Mouse (Mus musculus): ENCODE data around the gene Atp5j. TPM values are rescaled to one million over a fixed set of nuclear protein-coding genes. Genes with fewer than 3 reads are reported as not detected.

Atp5j gene
- polyA plus RNA-seq, 1 experiment from 2014 or later = 1,970 TPM

- peak overlapping the region; percentile 99 for H3K9ac ChIP-seq
- peak overlapping the region; percentile 99 for H3K27ac ChIP-seq
- no peaks in the 10 kb centered on the region for H3K9me3 ChIP-seq (replicated peaks)
- H3K4me1 ChIP-seq (replicated peaks) = peaks cover 33% of the 10 kb centered on the region
- ATAC-seq (replicated peaks; ENCODE audit: insufficient number of reproducible peaks, insufficient read depth, low FRiP score, low read depth) = no peak
- peaks cover 20% of the 10 kb centered on the region for H3K36me3 ChIP-seq
- H3K4me2 ChIP-seq = peak overlapping the region; percentile 76
- H3K4me3 ChIP-seq = peak overlapping the region; percentile 99
- no peaks in the 10 kb centered on the region for H3K27me3 ChIP-seq
- 4% methylated on average over 27 of the region's 29 CpGs for WGBS
Measured at GRCm38 (mm10) chr16:84835823-84836743, 658 bp upstream of the Atp5j start.

GRCm38 (mm10) chr16:84834745-84835440 lies 532 bp downstream of the Atp5j start, which contains the start of gene Gabpa:
Gene Gabpa, plus strand, starts transcription at chr16:84834925.
- Histone ChIP-seq H3K4me2 (peak within 1 kb of the TSS; percentile 76), H3K36me3 (peaks cover 28% of the 10 kb centered on the region), H3K4me1 (replicated peaks) (peaks cover 33% of the 10 kb centered on the region), H3K4me3 (peak within 1 kb of the TSS; percentile 99), H3K9ac (peak within 1 kb of the TSS; percentile 99), H3K9me3 (replicated peaks) (no peaks in the 10 kb centered on the region), H3K27ac (peak within 1 kb of the TSS; percentile 99), H3K27me3 (no peaks in the 10 kb centered on the region)
- peak; percentile 93 for ATAC-seq (replicated peaks; ENCODE audit: insufficient number of reproducible peaks, insufficient read depth, low FRiP score, low read depth)
- under 1% methylated on average over 52 of the region's 52 CpGs for WGBS

GRCm38 (mm10) chr16:84834344-84834743 lies 1.1 kb downstream of the Atp5j start:
- Histone ChIP-seq H3K36me3 (peaks cover 31% of the 10 kb centered on the region), H3K27ac (peak overlapping the region; percentile 99), H3K27me3 (no peaks in the 10 kb centered on the region), H3K4me2 (peak overlapping the region; percentile 76), H3K9me3 (replicated peaks) (no peaks in the 10 kb centered on the region), H3K9ac (peak overlapping the region; percentile 99), H3K4me1 (replicated peaks) (peaks cover 33% of the 10 kb centered on the region), H3K4me3 (peak overlapping the region; percentile 99)
- ATAC-seq (replicated peaks; ENCODE audit: insufficient number of reproducible peaks, insufficient read depth, low FRiP score, low read depth) = peak; percentile 25
- under 1% methylated on average over 22 of the region's 22 CpGs for WGBS

GRCm38 (mm10) chr16:84832736-84833135 lies 2.7 kb downstream of the Atp5j start:
- Histone ChIP-seq H3K9me3 (replicated peaks) (no peaks in the 10 kb centered on the region), H3K27ac (no peak overlapping the region), H3K4me1 (replicated peaks) (peaks cover 33% of the 10 kb centered on the region), H3K36me3 (peaks cover 43% of the 10 kb centered on the region), H3K4me3 (0 out of 2 replicates have a peak overlapping the region, but pooled peaks have one; percentile 99), H3K27me3 (no peaks in the 10 kb centered on the region), H3K9ac (no peak overlapping the region), H3K4me2 (peak overlapping the region; percentile 76)
- no peak for ATAC-seq (replicated peaks; ENCODE audit: insufficient number of reproducible peaks, insufficient read depth, low FRiP score, low read depth)
- WGBS = 91% methylated on average over 5 of the region's 5 CpGs

GRCm38 (mm10) chr16:84831696-84832095 lies 3.7 kb downstream of the Atp5j start:
- WGBS = 86% methylated on average over 5 of the region's 5 CpGs
- Histone ChIP-seq H3K36me3 (peaks cover 53% of the 10 kb centered on the region), H3K9me3 (replicated peaks) (no peaks in the 10 kb centered on the region), H3K4me2 (no peak overlapping the region), H3K4me3 (no peak overlapping the region), H3K27me3 (no peaks in the 10 kb centered on the region), H3K27ac (0 out of 2 replicates have a peak overlapping the region, but pooled peaks have one; percentile 27), H3K9ac (no peak overlapping the region), H3K4me1 (replicated peaks) (peaks cover 24% of the 10 kb centered on the region)
- no peak for ATAC-seq (replicated peaks; ENCODE audit: insufficient number of reproducible peaks, insufficient read depth, low FRiP score, low read depth)

GRCm38 (mm10) chr16:84825009-84825408 lies 10.4 kb downstream of the Atp5j start:
- Histone ChIP-seq H3K27me3 (no peaks in the 10 kb centered on the region), H3K9ac (no peak overlapping the region), H3K27ac (peak overlapping the region; percentile 42; the same call in 1 of the 2 replicates), H3K4me2 (no peak overlapping the region), H3K4me3 (no peak overlapping the region), H3K4me1 (replicated peaks) (peaks cover 6% of the 10 kb centered on the region; the same call in 1 of the 2 replicates), H3K36me3 (peaks cover 67% of the 10 kb centered on the region), H3K9me3 (replicated peaks) (no peaks in the 10 kb centered on the region)
- ATAC-seq (replicated peaks; ENCODE audit: insufficient number of reproducible peaks, insufficient read depth, low FRiP score, low read depth) = peak; percentile 39; the same call in 1 of the 2 replicates
- WGBS = 69% methylated on average over 6 of the region's 6 CpGs

DNA sequence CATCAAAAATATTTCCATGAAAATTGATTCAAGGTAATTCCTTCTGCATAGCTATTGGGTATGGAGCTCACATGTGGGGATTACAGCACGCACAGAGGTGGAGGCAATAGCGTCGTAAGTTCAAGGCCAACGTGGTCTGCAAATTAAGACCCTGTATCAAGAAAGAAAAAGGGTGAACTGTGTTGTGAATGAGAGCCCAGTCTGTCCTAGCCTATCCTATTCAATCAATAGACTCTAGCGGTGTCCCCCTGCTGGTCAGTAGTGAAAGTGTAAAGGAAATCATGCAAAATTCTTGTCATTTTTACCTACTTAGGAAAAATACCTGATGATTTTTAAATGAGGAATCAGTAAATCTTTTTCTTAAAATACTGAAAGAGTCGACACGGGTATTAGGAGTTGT lies 18.0 kb downstream of the Atp5j start:
- Histone ChIP-seq H3K9me3 (replicated peaks) (no peaks in the 10 kb centered on the region), H3K27ac (no peak overlapping the region), H3K4me3 (no peak overlapping the region), H3K27me3 (no peaks in the 10 kb centered on the region), H3K36me3 (no peaks in the 10 kb centered on the region), H3K9ac (no peak overlapping the region), H3K4me1 (replicated peaks) (no peaks in the 10 kb centered on the region), H3K4me2 (no peak overlapping the region)
- 33% methylated on average over 7 of the region's 7 CpGs for WGBS
- ATAC-seq (replicated peaks; ENCODE audit: insufficient number of reproducible peaks, insufficient read depth, low FRiP score, low read depth) = no peak

DNA sequence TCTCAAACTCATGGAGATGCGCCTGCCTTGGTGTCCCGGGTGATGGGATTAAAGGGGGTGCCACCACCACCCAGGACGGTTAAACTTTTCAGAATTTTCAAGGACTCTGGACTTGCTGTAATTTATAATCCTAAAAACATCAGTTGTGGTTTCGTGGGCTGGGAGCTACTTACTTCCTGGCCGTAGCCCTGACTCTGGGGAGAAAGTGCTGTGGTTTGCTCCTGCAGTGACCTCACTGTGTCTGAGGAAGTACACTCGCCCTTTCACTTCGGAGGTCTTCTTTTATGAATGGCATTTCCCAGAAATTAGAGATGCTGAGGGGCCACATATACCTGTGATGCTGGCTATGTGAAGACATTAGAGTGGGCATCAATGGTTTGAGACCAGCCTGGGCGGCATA lies 20.9 kb downstream of the Atp5j start:
- no peak overlapping the region for H3K4me3 ChIP-seq
- H3K4me2 ChIP-seq = no peak overlapping the region
- ATAC-seq (replicated peaks; ENCODE audit: insufficient number of reproducible peaks, insufficient read depth, low FRiP score, low read depth) = no peak
- 70% methylated on average over 8 of the region's 8 CpGs for WGBS
- no peaks in the 10 kb centered on the region for H3K9me3 ChIP-seq (replicated peaks)
- H3K27me3 ChIP-seq = no peaks in the 10 kb centered on the region
- no peak overlapping the region for H3K27ac ChIP-seq
- H3K9ac ChIP-seq = no peak overlapping the region
- no peaks in the 10 kb centered on the region for H3K4me1 ChIP-seq (replicated peaks)
- H3K36me3 ChIP-seq = no peaks in the 10 kb centered on the region

- Histone ChIP-seq H3K36me3 (no peaks in the 10 kb centered on the region), H3K9ac (no peak overlapping the region), H3K4me3 (no peak overlapping the region), H3K27ac (no peak overlapping the region), H3K27me3 (no peaks in the 10 kb centered on the region), H3K4me1 (replicated peaks) (no peaks in the 10 kb centered on the region), H3K4me2 (no peak overlapping the region), H3K9me3 (replicated peaks) (no peaks in the 10 kb centered on the region)
- ATAC-seq (replicated peaks; ENCODE audit: insufficient number of reproducible peaks, insufficient read depth, low FRiP score, low read depth) = no peak
- 76% methylated on average over 8 of the region's 8 CpGs for WGBS
Measured at GRCm38 (mm10) chr16:84813852-84814251, 21.6 kb downstream of the Atp5j start.

DNA sequence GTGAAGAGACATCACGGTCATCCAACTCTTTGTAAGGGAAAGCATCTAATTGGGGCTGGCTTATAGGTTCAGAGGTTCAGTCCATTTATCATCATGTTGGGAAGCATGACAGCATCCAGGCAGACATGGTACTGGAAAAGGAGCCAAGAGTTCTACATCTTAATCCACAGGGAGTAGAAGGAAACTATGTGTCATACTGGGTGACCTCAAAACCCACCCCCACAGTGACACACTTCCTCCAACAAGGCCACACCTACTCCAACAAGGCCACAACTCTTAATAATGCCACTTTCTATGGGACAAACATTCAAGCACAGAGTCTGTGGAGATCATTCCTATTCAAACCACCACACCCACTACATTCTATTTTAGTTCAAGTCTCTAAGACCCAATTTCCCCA lies 25.2 kb downstream of the Atp5j start:
- no peak for ATAC-seq (replicated peaks; ENCODE audit: insufficient number of reproducible peaks, insufficient read depth, low FRiP score, low read depth)
- no peaks in the 10 kb centered on the region for H3K36me3 ChIP-seq
- H3K9me3 ChIP-seq (replicated peaks) = no peaks in the 10 kb centered on the region
- H3K4me1 ChIP-seq (replicated peaks) = no peaks in the 10 kb centered on the region
- H3K9ac ChIP-seq = no peak overlapping the region
- H3K4me3 ChIP-seq = no peak overlapping the region
- no peak overlapping the region for H3K27ac ChIP-seq
- H3K4me2 ChIP-seq = no peak overlapping the region
- 76% methylated on average over 1 of the region's 1 CpGs for WGBS
- no peaks in the 10 kb centered on the region for H3K27me3 ChIP-seq

- no peak overlapping the region for H3K27ac ChIP-seq
- no peaks in the 10 kb centered on the region for H3K27me3 ChIP-seq
- H3K4me3 ChIP-seq = no peak overlapping the region
- H3K4me2 ChIP-seq = no peak overlapping the region
- H3K9me3 ChIP-seq (replicated peaks) = no peaks in the 10 kb centered on the region
- ATAC-seq (replicated peaks; ENCODE audit: insufficient number of reproducible peaks, insufficient read depth, low FRiP score, low read depth) = no peak
- WGBS = 87% methylated on average over 7 of the region's 7 CpGs
- H3K36me3 ChIP-seq = no peaks in the 10 kb centered on the region
- H3K4me1 ChIP-seq (replicated peaks) = no peaks in the 10 kb centered on the region
- no peak overlapping the region for H3K9ac ChIP-seq
Measured at GRCm38 (mm10) chr16:84807874-84808273, 27.6 kb downstream of the Atp5j start.
